Mouse (Mus musculus): ENCODE results near the gene Col13a1. TPM values are rescaled to one million over a fixed set of nuclear protein-coding genes. Genes with fewer than 3 reads are reported as not detected.

Col13a1 gene
- polyA plus RNA-seq, 1 experiment from 2014 or later, result 6.9 TPM

DNA sequence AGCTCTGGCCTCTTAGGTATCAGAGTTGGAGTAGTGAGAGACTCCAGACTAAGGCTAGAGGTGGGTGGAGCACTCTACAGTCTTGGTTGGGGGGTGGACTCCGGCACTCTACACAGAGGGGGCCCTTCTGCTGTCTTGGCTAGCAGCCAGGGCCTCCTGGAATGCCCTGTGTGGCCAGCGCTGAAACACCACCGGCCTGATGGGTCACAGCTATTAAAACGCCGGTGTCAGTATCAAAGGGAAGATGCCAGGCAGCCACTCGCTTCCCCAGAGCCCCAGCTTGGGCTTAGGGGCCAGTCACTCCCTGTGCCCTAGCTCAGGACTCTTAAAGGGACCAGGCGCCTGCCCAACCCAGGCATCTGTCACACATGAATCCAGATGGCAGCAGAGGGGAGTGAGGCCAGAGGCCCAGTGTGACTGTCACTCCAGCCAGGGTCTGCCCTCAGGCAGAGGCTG, 13.5 kb downstream of the Col13a1 start:
- WGBS, result 21% methylated on average over 7 of the region's 7 CpGs
- peak; percentile 61 for ATAC-seq (ENCODE audit: insufficient number of reproducible peaks, insufficient read depth, low FRiP score, low TSS enrichment)
- Histone ChIP-seq H3K9me3 (no peaks in the 10 kb centered on the region), H3K9ac (no peak overlapping the region), H3K27ac (no peak overlapping the region), H3K4me2 (replicated peaks) (no peak overlapping the region), H3K36me3 (no peaks in the 10 kb centered on the region), H3K4me3 (no peak overlapping the region), H3K27me3 (no peaks in the 10 kb centered on the region), H3K4me1 (peaks cover 11% of the 10 kb centered on the region)

DNA sequence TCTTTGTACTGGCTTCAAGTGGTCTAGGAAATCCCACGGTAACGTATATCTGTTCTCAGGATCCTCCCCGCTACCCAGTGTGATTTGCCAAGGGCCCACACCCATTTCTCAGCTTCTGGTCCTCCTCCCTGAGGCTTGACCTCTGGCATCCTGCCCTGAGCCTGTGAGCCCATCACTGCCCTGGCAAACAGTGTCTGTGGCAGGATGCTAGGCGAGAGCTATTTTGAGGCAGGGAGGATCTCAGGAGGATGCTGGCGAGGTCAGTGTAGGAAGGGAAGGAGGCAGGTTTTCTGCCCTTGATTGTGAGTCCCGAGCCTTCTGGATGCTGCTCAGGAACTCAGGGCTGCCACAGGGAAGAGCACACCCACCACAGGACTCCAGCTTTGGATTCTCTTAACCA, 22.2 kb downstream of the Col13a1 start:
- Histone ChIP-seq H3K27me3 (no peaks in the 10 kb centered on the region), H3K9ac (no peak overlapping the region), H3K36me3 (no peaks in the 10 kb centered on the region), H3K4me1 (no peaks in the 10 kb centered on the region; the same call in 1 of the 2 replicates), H3K4me2 (replicated peaks) (no peak overlapping the region), H3K9me3 (no peaks in the 10 kb centered on the region), H3K27ac (no peak overlapping the region), H3K4me3 (no peak overlapping the region)
- 73% methylated on average over 6 of the region's 6 CpGs for WGBS
- ATAC-seq (ENCODE audit: insufficient number of reproducible peaks, insufficient read depth, low FRiP score, low TSS enrichment), result no peak

DNA sequence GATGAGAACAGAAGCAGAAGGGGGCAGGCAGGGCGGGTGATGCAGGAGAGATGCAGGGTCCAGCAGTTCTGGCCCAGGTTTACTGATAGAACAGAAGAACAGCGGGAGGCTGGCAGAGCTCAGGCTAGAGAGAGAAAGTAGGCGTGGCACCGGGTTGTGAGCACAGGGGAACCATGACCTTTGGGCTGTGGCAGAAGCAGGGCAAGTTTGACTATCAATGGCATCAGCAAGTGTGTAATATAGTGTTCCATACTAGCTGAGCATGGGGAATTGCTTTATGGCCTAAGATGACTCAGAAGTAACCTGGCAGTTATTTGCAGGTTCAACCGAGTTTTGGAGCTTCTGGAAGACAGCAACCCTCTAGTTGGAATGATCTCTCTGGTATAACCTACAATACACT, 25.0 kb downstream of the Col13a1 start:
- WGBS, result 65% methylated on average over 5 of the region's 5 CpGs
- Histone ChIP-seq H3K4me2 (replicated peaks) (no peak overlapping the region), H3K27ac (no peak overlapping the region), H3K36me3 (no peaks in the 10 kb centered on the region), H3K4me1 (no peaks in the 10 kb centered on the region; the same call in 1 of the 2 replicates), H3K27me3 (no peaks in the 10 kb centered on the region), H3K9ac (no peak overlapping the region), H3K9me3 (no peaks in the 10 kb centered on the region), H3K4me3 (no peak overlapping the region)
- no peak for ATAC-seq (ENCODE audit: insufficient number of reproducible peaks, insufficient read depth, low FRiP score, low TSS enrichment)

DNA sequence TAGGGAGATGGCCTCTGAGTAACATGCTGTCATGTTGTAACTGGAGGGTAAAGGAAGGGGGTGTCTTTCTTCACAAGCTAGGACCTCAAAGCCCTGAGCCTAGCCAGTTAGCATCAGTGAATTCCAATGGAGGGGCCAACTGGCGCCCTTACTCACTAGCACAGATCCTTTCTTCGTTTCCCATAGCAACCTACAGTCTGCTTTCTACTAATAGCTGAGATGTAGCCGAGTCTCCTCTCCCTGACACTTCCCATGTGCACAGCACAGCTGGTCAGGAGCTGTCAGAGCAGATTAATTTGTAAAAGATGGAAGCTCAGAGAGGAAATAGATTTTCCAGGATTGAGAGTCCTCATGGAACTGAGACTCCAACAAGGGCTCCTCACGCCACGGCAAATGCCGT, 29.4 kb downstream of the Col13a1 start:
- Histone ChIP-seq H3K4me3 (no peak overlapping the region), H3K4me1 (no peaks in the 10 kb centered on the region), H3K27ac (no peak overlapping the region), H3K4me2 (replicated peaks) (no peak overlapping the region), H3K36me3 (no peaks in the 10 kb centered on the region), H3K9me3 (no peaks in the 10 kb centered on the region), H3K27me3 (no peaks in the 10 kb centered on the region), H3K9ac (no peak overlapping the region)
- 73% methylated on average over 6 of the region's 6 CpGs for WGBS
- 0 out of 2 replicates have a peak, but pooled peaks have one; percentile 41 for ATAC-seq (ENCODE audit: insufficient number of reproducible peaks, insufficient read depth, low FRiP score, low TSS enrichment)

DNA sequence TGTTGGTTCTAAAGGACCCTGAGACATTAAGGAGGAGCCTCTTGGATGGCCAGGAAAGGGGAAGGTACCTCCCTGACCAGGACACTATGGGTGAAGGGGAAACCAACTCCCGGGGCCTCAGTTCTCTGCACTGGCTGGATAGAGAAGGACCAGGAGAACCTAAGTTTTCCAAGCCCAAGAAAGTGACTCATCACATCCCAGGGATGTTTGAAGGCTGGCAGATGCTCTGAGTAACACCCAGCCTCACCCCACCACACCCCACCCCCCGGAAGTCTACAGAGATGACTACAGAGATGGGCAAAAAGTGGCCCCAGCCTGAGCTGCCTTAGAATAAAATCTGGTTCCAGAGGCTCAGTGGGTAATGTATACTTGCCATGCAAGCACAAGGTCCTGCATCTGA, 34.5 kb downstream of the Col13a1 start:
- H3K27me3 ChIP-seq, result no peaks in the 10 kb centered on the region
- no peaks in the 10 kb centered on the region for H3K9me3 ChIP-seq
- H3K4me2 ChIP-seq (replicated peaks), result no peak overlapping the region
- H3K27ac ChIP-seq, result no peak overlapping the region
- no peaks in the 10 kb centered on the region for H3K36me3 ChIP-seq
- 96% methylated on average over 2 of the region's 2 CpGs for WGBS
- no peak overlapping the region for H3K4me3 ChIP-seq
- no peaks in the 10 kb centered on the region for H3K4me1 ChIP-seq
- H3K9ac ChIP-seq, result no peak overlapping the region
- ATAC-seq (ENCODE audit: insufficient number of reproducible peaks, insufficient read depth, low FRiP score, low TSS enrichment), result no peak

DNA sequence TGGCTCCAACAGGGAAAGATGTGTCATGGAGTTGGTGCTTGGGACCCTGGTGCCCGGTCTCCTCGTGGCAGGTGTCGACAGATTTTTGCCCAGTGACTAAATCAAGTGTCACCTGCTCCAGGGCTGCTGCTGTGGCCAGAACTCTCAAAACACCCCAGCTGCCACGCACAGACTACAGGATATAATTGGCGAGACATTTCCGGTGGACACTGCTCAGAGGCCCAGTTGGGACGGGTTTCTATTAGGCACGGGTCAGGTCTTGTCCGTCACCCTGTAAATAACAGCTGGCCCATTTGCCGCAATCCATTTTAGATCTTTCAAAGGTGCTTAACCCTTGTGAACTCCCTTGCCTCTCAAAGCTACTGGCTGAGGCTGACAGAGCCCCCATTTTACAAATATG, 35.4 kb downstream of the Col13a1 start:
- H3K4me2 ChIP-seq (replicated peaks), result no peak overlapping the region
- H3K36me3 ChIP-seq, result no peaks in the 10 kb centered on the region
- WGBS, result 43% methylated on average over 10 of the region's 10 CpGs
- no peaks in the 10 kb centered on the region for H3K9me3 ChIP-seq
- no peak overlapping the region for H3K9ac ChIP-seq
- no peak overlapping the region for H3K4me3 ChIP-seq
- ATAC-seq (ENCODE audit: insufficient number of reproducible peaks, insufficient read depth, low FRiP score, low TSS enrichment), result no peak
- H3K27me3 ChIP-seq, result no peaks in the 10 kb centered on the region
- H3K4me1 ChIP-seq, result no peaks in the 10 kb centered on the region
- no peak overlapping the region for H3K27ac ChIP-seq

DNA sequence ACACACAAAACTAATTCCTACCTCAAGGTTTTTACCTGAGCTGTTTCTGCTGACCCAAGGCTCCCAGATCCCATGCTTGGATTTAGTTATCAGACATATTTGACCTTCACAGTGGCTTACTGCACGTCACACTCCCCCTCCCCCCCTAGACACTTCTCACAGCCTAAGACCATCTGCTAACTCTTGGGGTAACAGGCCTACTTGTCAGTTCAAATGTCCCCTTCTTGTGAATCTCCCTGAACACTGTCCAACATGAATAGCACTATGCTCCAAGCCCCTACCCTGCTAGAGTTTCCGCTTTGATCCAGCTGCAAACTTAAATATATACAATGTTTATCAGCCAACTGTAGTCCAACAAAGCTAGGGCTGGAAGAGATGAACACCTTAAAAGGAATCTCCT, 36.2 kb downstream of the Col13a1 start:
- no peaks in the 10 kb centered on the region; the same call in 1 of the 2 replicates for H3K27me3 ChIP-seq

DNA sequence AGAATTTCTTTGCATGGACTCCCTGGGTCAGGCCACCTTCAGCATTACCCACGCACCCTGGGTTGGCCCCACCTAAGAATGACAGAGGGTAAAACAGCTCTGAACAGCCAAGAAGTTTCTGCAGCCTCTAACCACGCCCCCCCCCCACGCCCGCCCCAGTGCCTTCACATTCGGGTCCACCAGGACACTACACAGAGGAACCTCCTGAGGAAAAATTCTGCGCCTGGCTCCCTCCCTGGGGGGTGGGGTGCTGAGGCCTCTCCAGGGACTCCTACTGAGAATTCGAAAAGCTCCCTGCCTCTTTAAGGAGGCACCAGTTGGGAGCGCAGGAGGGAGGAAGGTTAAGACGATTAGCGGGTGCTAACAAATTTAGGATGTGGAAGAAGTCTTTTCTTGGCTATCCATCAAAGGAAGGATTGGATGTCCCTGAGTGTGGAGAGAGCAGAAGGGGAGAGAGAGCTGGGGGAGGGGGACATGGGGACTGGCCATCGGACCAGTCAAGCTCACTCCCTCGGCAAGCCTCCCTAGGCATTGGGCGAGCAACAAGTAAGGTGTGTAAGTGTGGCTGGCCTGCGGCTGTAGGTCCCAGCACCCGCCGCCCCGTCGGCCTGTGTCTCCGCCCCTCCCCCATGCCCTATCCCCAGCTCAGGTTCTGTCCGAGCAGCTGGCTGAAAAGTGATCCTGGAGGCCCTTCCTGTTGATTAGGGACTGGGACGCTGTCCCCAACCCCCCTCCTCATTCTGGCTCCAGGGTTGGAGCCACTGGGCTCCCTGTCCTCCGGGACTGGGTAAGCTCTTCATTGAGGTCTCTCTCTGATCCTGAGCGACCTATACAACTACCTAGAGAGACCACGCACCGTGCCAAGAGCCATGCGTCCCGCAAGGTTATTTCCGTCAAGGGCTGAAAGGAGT, 42.4 kb downstream of the Col13a1 start:
- H3K4me3 ChIP-seq, result peak overlapping the region; percentile 19; the same call in 1 of the 2 replicates
- no peak overlapping the region for H3K9ac ChIP-seq
- peaks cover 28% of the 10 kb centered on the region for H3K4me1 ChIP-seq
- ATAC-seq (ENCODE audit: insufficient number of reproducible peaks, insufficient read depth, low FRiP score, low TSS enrichment), result 0 out of 2 replicates have a peak, but pooled peaks have one; percentile 50
- no peaks in the 10 kb centered on the region for H3K36me3 ChIP-seq
- H3K4me2 ChIP-seq (replicated peaks), result peak overlapping the region; percentile 48
- WGBS, result 1% methylated on average over 28 of the region's 28 CpGs
- H3K9me3 ChIP-seq, result no peaks in the 10 kb centered on the region
- no peak overlapping the region for H3K27ac ChIP-seq
- peaks cover 6% of the 10 kb centered on the region for H3K27me3 ChIP-seq

More for the DNA sequence above, 36.2 kb downstream of the Col13a1 start:
- no peaks in the 10 kb centered on the region for H3K4me1 ChIP-seq
- no peak overlapping the region for H3K4me3 ChIP-seq
- H3K4me2 ChIP-seq (replicated peaks), result no peak overlapping the region
- H3K9me3 ChIP-seq, result no peaks in the 10 kb centered on the region
- WGBS, result 69% methylated on average over 2 of the region's 2 CpGs
- H3K36me3 ChIP-seq, result no peaks in the 10 kb centered on the region
- no peak for ATAC-seq (ENCODE audit: insufficient number of reproducible peaks, insufficient read depth, low FRiP score, low TSS enrichment)
- H3K27ac ChIP-seq, result no peak overlapping the region
- no peak overlapping the region for H3K9ac ChIP-seq

DNA sequence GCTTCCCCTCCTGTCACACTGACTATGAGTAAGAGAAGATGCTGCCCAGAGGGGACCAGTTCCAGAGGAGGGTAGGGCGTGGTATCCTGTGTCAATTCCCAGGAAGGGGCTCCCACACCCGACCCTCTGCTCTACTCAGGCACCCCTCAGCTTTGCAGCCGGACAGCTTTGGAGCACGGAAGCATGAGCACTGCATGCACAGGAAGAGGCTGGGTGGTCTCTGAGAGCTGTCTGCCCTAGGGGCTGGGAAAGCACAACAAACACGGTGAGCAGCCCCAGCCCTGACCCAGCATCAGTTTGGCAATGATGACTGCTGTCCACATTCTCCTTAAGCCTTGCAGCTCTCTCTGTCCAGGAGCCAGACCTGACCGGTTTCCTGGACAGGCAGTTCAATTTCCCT, 47.2 kb downstream of the Col13a1 start:
- H3K27ac ChIP-seq, result peak overlapping the region; percentile 7; the same call in 1 of the 2 replicates
- peaks cover 40% of the 10 kb centered on the region for H3K4me1 ChIP-seq
- H3K9ac ChIP-seq, result no peak overlapping the region
- H3K4me2 ChIP-seq (replicated peaks), result no peak overlapping the region
- no peaks in the 10 kb centered on the region for H3K9me3 ChIP-seq
- no peak overlapping the region for H3K4me3 ChIP-seq
- no peaks in the 10 kb centered on the region for H3K27me3 ChIP-seq
- no peaks in the 10 kb centered on the region for H3K36me3 ChIP-seq
- WGBS, result 19% methylated on average over 6 of the region's 6 CpGs
- ATAC-seq (ENCODE audit: insufficient number of reproducible peaks, insufficient read depth, low FRiP score, low TSS enrichment), result no peak

DNA sequence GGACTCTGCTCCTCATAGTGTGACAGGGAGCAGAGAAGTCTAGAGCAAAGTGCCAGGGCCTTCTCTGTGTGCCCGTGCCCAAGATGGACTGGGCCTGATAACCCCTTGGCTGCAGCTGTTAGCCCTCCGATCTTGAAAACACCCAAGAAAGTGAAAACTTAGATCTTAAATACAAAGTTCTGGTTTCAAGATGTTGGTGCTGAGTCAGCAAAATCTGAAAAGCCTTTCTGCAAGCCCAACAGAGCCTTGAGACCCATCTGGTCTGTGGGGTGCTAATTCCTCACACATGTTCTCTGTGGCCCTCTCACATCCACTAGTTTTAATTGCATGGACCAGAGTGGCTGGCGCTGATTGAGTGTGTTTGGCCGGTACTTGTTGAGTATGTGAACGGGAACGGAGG, 49.0 kb downstream of the Col13a1 start:
- Histone ChIP-seq H3K4me3 (no peak overlapping the region), H3K4me1 (peaks cover 22% of the 10 kb centered on the region), H3K27ac (0 out of 2 replicates have a peak overlapping the region, but pooled peaks have one; percentile 63), H3K4me2 (replicated peaks) (no peak overlapping the region), H3K36me3 (no peaks in the 10 kb centered on the region), H3K27me3 (no peaks in the 10 kb centered on the region), H3K9ac (no peak overlapping the region), H3K9me3 (no peaks in the 10 kb centered on the region)
- 54% methylated on average over 6 of the region's 6 CpGs for WGBS
- ATAC-seq (ENCODE audit: insufficient number of reproducible peaks, insufficient read depth, low FRiP score, low TSS enrichment), result no peak

DNA sequence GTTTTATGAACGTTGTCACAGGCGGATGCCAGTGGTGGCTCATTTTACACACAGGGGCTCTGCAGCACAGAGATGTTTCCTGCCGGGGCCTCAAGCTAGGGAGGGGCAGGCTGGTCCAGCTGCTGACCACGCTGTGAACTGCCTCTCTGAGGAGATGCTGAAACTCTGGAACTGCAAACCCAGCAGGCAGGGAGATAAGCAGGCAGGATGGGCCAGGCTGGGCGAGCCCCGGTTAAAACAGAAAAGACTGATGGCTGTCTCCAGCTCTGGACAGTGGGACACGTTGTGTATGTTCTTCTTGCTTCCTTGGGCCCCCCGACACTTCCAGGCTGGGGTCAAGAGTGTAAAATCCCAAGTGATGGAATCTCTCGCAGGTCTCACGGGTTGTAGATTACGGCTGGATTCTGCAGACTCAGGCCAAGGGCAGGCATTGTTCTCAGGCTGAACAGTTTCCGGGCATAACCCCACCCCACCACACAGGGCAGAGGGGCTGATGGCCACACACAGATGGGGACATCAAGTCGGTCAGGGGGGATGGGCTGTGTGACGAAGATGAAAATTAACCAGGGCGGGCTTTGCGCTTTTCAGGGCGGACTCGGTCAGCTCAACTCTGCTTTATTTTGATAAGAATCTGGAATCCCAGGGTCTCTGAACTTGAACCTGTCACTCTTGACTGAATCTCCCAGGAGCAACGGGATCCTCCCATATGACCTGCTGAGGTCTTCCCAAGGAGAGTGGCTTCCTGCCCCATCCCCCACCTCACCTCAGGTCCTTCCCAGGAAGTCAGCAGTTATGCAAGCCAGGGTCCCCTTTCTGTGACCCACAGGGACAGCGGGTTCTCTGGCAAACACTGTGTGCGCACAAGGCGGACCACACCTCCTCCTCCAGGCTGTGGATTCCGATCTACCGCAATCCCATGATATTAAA, 49.9 kb downstream of the Col13a1 start:
- Histone ChIP-seq H3K9ac (no peak overlapping the region), H3K27ac (peak overlapping the region; percentile 55), H3K27me3 (no peaks in the 10 kb centered on the region)

More for the DNA sequence above, 49.9 kb downstream of the Col13a1 start:
- peaks cover 20% of the 10 kb centered on the region for H3K4me1 ChIP-seq
- H3K9me3 ChIP-seq, result no peaks in the 10 kb centered on the region
- no peak overlapping the region for H3K4me3 ChIP-seq
- H3K36me3 ChIP-seq, result no peaks in the 10 kb centered on the region
- 6% methylated on average over 24 of the region's 24 CpGs for WGBS
- peak overlapping the region; percentile 21 for H3K4me2 ChIP-seq (replicated peaks)
- peak; percentile 52; the same call in 1 of the 2 replicates for ATAC-seq (ENCODE audit: insufficient number of reproducible peaks, insufficient read depth, low FRiP score, low TSS enrichment)

Measured in embryonic facial prominence, embryonic 12.5 days (tissue).